Mouse (Mus musculus) stomach, embryonic 15.5 days (tissue): Measurements from ENCODE around the gene E130218I03Rik. TPM values are rescaled to one million over a fixed set of nuclear protein-coding genes. Genes with fewer than 3 reads are reported as not detected.
"Not testable (repeated sequence)": the region's sequence is repeated elsewhere in the genome, so short reads cannot be mapped to it uniquely, and the experiment has no call there.

Source experiments
- ATAC-seq: fragments of 200-750 bp; cut with Nextera tagmentation; 2 replicates; pipeline ENCODE4 v1.8.0; 2017; ENCODE audit warnings: low read depth, moderate number of reproducible peaks, moderate TSS enrichment; ENCODE audit not compliant: insufficient read depth, low FRiP score
- H3K27ac ChIP-seq: fragments of 300-500 bp; sonication (generic); 2 replicates; pipeline ENCODE4 v1.5.1; 2015; ENCODE audit warnings: mild to moderate bottlenecking, inconsistent platforms
- H3K27me3 ChIP-seq: fragments of 300-500 bp; sonication (generic); replicated peaks from 2 replicates; pipeline ENCODE4 v1.6.1; 2015; ENCODE audit warnings: inconsistent platforms
- H3K36me3 ChIP-seq: fragments of 300-500 bp; sonication (generic); 2 replicates; pipeline ENCODE4 v1.6.1; 2015; ENCODE audit warnings: inconsistent platforms
- H3K4me1 ChIP-seq: fragments of 300-500 bp; sonication (generic); 2 replicates; pipeline ENCODE4 v1.6.1; 2015; ENCODE audit warnings: inconsistent platforms
- H3K4me2 ChIP-seq: fragments of 300-500 bp; sonication (generic); 2 replicates; pipeline ENCODE4 v1.6.1; 2015; ENCODE audit warnings: mild to moderate bottlenecking, inconsistent platforms
- H3K4me3 ChIP-seq: fragments of 300-500 bp; sonication (generic); replicated peaks from 2 replicates; pipeline ENCODE4 v1.5.1; 2015; ENCODE audit warnings: inconsistent platforms
- H3K9ac ChIP-seq: fragments of 300-500 bp; sonication (generic); 2 replicates; pipeline ENCODE4 v1.6.1; 2015; ENCODE audit warnings: inconsistent platforms
- H3K9me3 ChIP-seq: fragments of 300-500 bp; sonication (generic); 2 replicates; pipeline ENCODE4 v1.6.1; 2016; ENCODE audit warnings: inconsistent platforms
- WGBS: fragments of 180-500 bp; shearing (Covaris S2); methylation state at CpG from one replicate; pipeline ENCODE4 v1.1.7; 2015; 5-methylcytosine and 5-hydroxymethylcytosine counted together
- polyA plus RNA-seq: library from polyadenylated mRNA; unstranded; fragments of >200 nt; fragmentation: Nextera tagmentation; extraction: Ambion mirVana; gene quantifications from 2 replicates; pipeline ENCODE4 v1.2.1, GENCODE M21; 2015

Gene E130218I03Rik
- polyA plus RNA-seq, 1 experiment from 2014 or later = 0.28 TPM

GRCm38 (mm10) chr4:134253722-134254324, 10.4 kb downstream of the E130218I03Rik start, which contains the start of gene Grrp1:
Gene Grrp1, minus strand, starts transcription at chr4:134254106.
- H3K4me3 ChIP-seq = peak within 1 kb of the TSS; percentile 47
- 3% methylated on average over 13 of the region's 13 CpGs for WGBS
- H3K27me3 ChIP-seq = peaks cover 40% of the 10 kb centered on the region
- no peak for ATAC-seq
- H3K27ac ChIP-seq = 0 out of 2 replicates have a peak within 1 kb of the TSS, but pooled peaks have one; percentile 1
- no peaks in the 10 kb centered on the region for H3K9me3 ChIP-seq
- peaks cover 51% of the 10 kb centered on the region for H3K4me1 ChIP-seq
- H3K9ac ChIP-seq = no peak within 1 kb of the TSS; the same call in 1 of the 2 replicates
- H3K4me2 ChIP-seq = peak within 1 kb of the TSS; percentile 43
- H3K36me3 ChIP-seq = no peaks in the 10 kb centered on the region

GRCm38 (mm10) chr4:134254835-134255234, 11.4 kb downstream of the E130218I03Rik start:
- WGBS = 50% methylated on average over 3 of the region's 3 CpGs
- H3K4me1 ChIP-seq = peaks cover 44% of the 10 kb centered on the region

GRCm38 (mm10) chr4:134255854-134256253, 12.4 kb downstream of the E130218I03Rik start:
- H3K9ac ChIP-seq = no peak overlapping the region
- H3K4me3 ChIP-seq = no peak overlapping the region
- no peak overlapping the region for H3K4me2 ChIP-seq
- H3K27ac ChIP-seq = no peak overlapping the region
- no peak for ATAC-seq
- H3K36me3 ChIP-seq = no peaks in the 10 kb centered on the region
- peaks cover 35% of the 10 kb centered on the region for H3K4me1 ChIP-seq
- no peaks in the 10 kb centered on the region for H3K9me3 ChIP-seq
- H3K27me3 ChIP-seq = peaks cover 28% of the 10 kb centered on the region
- 43% methylated on average over 4 of the region's 4 CpGs for WGBS

More at GRCm38 (mm10) chr4:134254835-134255234, 11.4 kb downstream of the E130218I03Rik start:
- Histone ChIP-seq H3K4me2 (no peak overlapping the region), H3K27me3 (peaks cover 38% of the 10 kb centered on the region), H3K36me3 (no peaks in the 10 kb centered on the region), H3K4me3 (no peak overlapping the region), H3K9me3 (no peaks in the 10 kb centered on the region), H3K9ac (no peak overlapping the region), H3K27ac (no peak overlapping the region)
- no peak for ATAC-seq

- Histone ChIP-seq H3K9me3 (no peaks in the 10 kb centered on the region), H3K36me3 (no peaks in the 10 kb centered on the region), H3K4me3 (no peak overlapping the region), H3K27ac (peak overlapping the region; percentile 16; the same call in 1 of the 2 replicates), H3K9ac (no peak overlapping the region), H3K27me3 (peaks cover 20% of the 10 kb centered on the region), H3K4me1 (peaks cover 28% of the 10 kb centered on the region), H3K4me2 (peak overlapping the region; percentile 17; the same call in 1 of the 2 replicates)
- ATAC-seq = 0 out of 2 replicates have a peak, but pooled peaks have one; percentile 8
- 23% methylated on average over 19 of the region's 19 CpGs for WGBS
Observed at GRCm38 (mm10) chr4:134256407-134257197, 13.1 kb downstream of the E130218I03Rik start.

- Histone ChIP-seq H3K9me3 (no peaks in the 10 kb centered on the region), H3K27ac (peak overlapping the region; percentile 16; the same call in 1 of the 2 replicates), H3K27me3 (peaks cover 12% of the 10 kb centered on the region), H3K4me2 (no peak overlapping the region), H3K4me1 (peaks cover 22% of the 10 kb centered on the region), H3K36me3 (no peaks in the 10 kb centered on the region), H3K4me3 (no peak overlapping the region), H3K9ac (no peak overlapping the region)
- 31% methylated on average over 11 of the region's 11 CpGs for WGBS
- ATAC-seq = no peak
Observed at GRCm38 (mm10) chr4:134257198-134258009, 13.9 kb downstream of the E130218I03Rik start.

GRCm38 (mm10) chr4:134258354-134258753, 14.9 kb downstream of the E130218I03Rik start:
- Histone ChIP-seq H3K4me2 (no peak overlapping the region), H3K4me1 (peaks cover 20% of the 10 kb centered on the region), H3K9me3 (no peaks in the 10 kb centered on the region), H3K4me3 (no peak overlapping the region), H3K36me3 (no peaks in the 10 kb centered on the region), H3K27me3 (peaks cover 3% of the 10 kb centered on the region), H3K9ac (no peak overlapping the region), H3K27ac (no peak overlapping the region)
- 43% methylated on average over 11 of the region's 11 CpGs for WGBS
- ATAC-seq = no peak

GRCm38 (mm10) chr4:134263191-134263590, 19.7 kb downstream of the E130218I03Rik start:
- H3K4me2 ChIP-seq = no peak overlapping the region
- H3K9me3 ChIP-seq = no peaks in the 10 kb centered on the region
- no peaks in the 10 kb centered on the region for H3K27me3 ChIP-seq
- H3K9ac ChIP-seq = no peak overlapping the region
- no peaks in the 10 kb centered on the region for H3K36me3 ChIP-seq
- no peaks in the 10 kb centered on the region for H3K4me1 ChIP-seq
- no peak overlapping the region for H3K4me3 ChIP-seq
- 37% methylated on average over 6 of the region's 6 CpGs for WGBS
- no peak for ATAC-seq
- no peak overlapping the region for H3K27ac ChIP-seq

GRCm38 (mm10) chr4:134265860-134266585, 22.6 kb downstream of the E130218I03Rik start:
- no peak overlapping the region for H3K9ac ChIP-seq
- H3K4me2 ChIP-seq = no peak overlapping the region
- ATAC-seq = no peak
- H3K4me1 ChIP-seq = no peaks in the 10 kb centered on the region
- H3K36me3 ChIP-seq = no peaks in the 10 kb centered on the region
- no peak overlapping the region for H3K4me3 ChIP-seq
- WGBS = 55% methylated on average over 9 of the region's 9 CpGs
- no peak overlapping the region for H3K27ac ChIP-seq
- H3K27me3 ChIP-seq = no peaks in the 10 kb centered on the region
- H3K9me3 ChIP-seq = no peaks in the 10 kb centered on the region

GRCm38 (mm10) chr4:134268102-134268655, 24.7 kb downstream of the E130218I03Rik start:
- Histone ChIP-seq H3K4me2 (no peak overlapping the region), H3K27ac (no peak overlapping the region), H3K9me3 (no peaks in the 10 kb centered on the region), H3K4me1 (0 out of 2 replicates have a peak, but pooled peaks cover 5% of the 10 kb centered on the region), H3K9ac (no peak overlapping the region), H3K36me3 (no peaks in the 10 kb centered on the region), H3K4me3 (no peak overlapping the region), H3K27me3 (no peaks in the 10 kb centered on the region)
- no peak for ATAC-seq
- WGBS = 78% methylated on average over 19 of the region's 19 CpGs

GRCm38 (mm10) chr4:134269622-134270021, 26.2 kb downstream of the E130218I03Rik start:
- not testable (repeated sequence) for H3K4me3 ChIP-seq, H3K27me3 ChIP-seq, H3K4me2 ChIP-seq, H3K27ac ChIP-seq, H3K4me1 ChIP-seq, H3K9me3 ChIP-seq, H3K36me3 ChIP-seq, ATAC-seq, H3K9ac ChIP-seq

GRCm38 (mm10) chr4:134271979-134272378, 28.5 kb downstream of the E130218I03Rik start:
- 81% methylated on average over 7 of the region's 7 CpGs for WGBS
- Histone ChIP-seq H3K4me2 (no peak overlapping the region), H3K27me3 (no peaks in the 10 kb centered on the region), H3K4me1 (0 out of 2 replicates have a peak, but pooled peaks cover 5% of the 10 kb centered on the region), H3K27ac (no peak overlapping the region), H3K4me3 (no peak overlapping the region), H3K36me3 (0 out of 2 replicates have a peak, but pooled peaks cover 4% of the 10 kb centered on the region), H3K9ac (no peak overlapping the region), H3K9me3 (no peaks in the 10 kb centered on the region)
- no peak for ATAC-seq
